Mouse (Mus musculus) neural tube, embryonic 11.5 days (tissue): ENCODE data around the gene Tshz2. TPM values are rescaled to one million over a fixed set of nuclear protein-coding genes. Genes with fewer than 3 reads are reported as not detected.
A peak's percentile ranks its signal among the peaks of the same experiment; 100 is the strongest.

ENCODE experiments used
- ATAC-seq: fragments of 200-750 bp; cut with Nextera tagmentation; 2 replicates; pipeline ENCODE4 v1.8.0; 2017; ENCODE audit warnings: moderate number of reproducible peaks, mild to moderate bottlenecking, moderate TSS enrichment, moderate library complexity; ENCODE audit not compliant: insufficient read depth, low FRiP score, low TSS enrichment
- DNase-seq: peaks from one replicate; pipeline ENCODE4 v3.0.0-alpha.2; 2015; ENCODE audit warnings: low spot score
- H3K27ac ChIP-seq: fragments of 300-500 bp; sonication (generic); 2 replicates; pipeline ENCODE4 v1.5.1; 2014; ENCODE audit warnings: low read depth, mild to moderate bottlenecking, low read length
- H3K27me3 ChIP-seq: fragments of 300-500 bp; sonication (generic); 2 replicates; pipeline ENCODE4 v1.6.1; 2014; ENCODE audit warnings: mild to moderate bottlenecking, low read length, mixed read lengths; ENCODE audit not compliant: control insufficient read depth, insufficient read depth
- H3K36me3 ChIP-seq: fragments of 300-500 bp; sonication (generic); 2 replicates; pipeline ENCODE4 v1.6.1; 2014; ENCODE audit warnings: mild to moderate bottlenecking, low read length, moderate library complexity, mixed read lengths; ENCODE audit not compliant: control insufficient read depth, insufficient read depth
- H3K4me1 ChIP-seq: fragments of 300-500 bp; sonication (generic); 2 replicates; pipeline ENCODE4 v1.6.1; 2014; ENCODE audit warnings: low read length, mixed read lengths; ENCODE audit not compliant: control insufficient read depth, insufficient read depth
- H3K4me2 ChIP-seq: fragments of 300-500 bp; sonication (generic); 2 replicates; pipeline ENCODE4 v1.6.1; 2014; ENCODE audit warnings: low read depth, mild to moderate bottlenecking, moderate library complexity
- H3K4me3 ChIP-seq: fragments of 300-500 bp; sonication (generic); 2 replicates; pipeline ENCODE4 v1.5.1; 2014; ENCODE audit warnings: low read depth, low read length
- H3K9ac ChIP-seq: fragments of 300-500 bp; sonication (generic); 2 replicates; pipeline ENCODE4 v1.6.1; 2014; ENCODE audit warnings: mild to moderate bottlenecking, low read length
- H3K9me3 ChIP-seq: fragments of 300-500 bp; sonication (generic); 2 replicates; pipeline ENCODE4 v1.6.1; 2016; ENCODE audit warnings: low read length; ENCODE audit not compliant: control insufficient read depth
- WGBS: fragments of 180-500 bp; shearing (Covaris S2); extraction: QIAGEN DNeasy Blood & Tissue Kit; methylation state at CpG from one replicate; pipeline ENCODE4 v1.1.7; 2014; 5-methylcytosine and 5-hydroxymethylcytosine counted together
- polyA plus RNA-seq: library from polyadenylated mRNA; unstranded; fragments of >200 nt; fragmentation: Nextera tagmentation; extraction: Ambion mirVana; gene quantifications from 2 replicates; pipeline ENCODE4 v1.2.1, GENCODE M21; 2014

The Tshz2 gene
- polyA plus RNA-seq, 1 experiment from 2014 or later, result 9.1 TPM

DNA sequence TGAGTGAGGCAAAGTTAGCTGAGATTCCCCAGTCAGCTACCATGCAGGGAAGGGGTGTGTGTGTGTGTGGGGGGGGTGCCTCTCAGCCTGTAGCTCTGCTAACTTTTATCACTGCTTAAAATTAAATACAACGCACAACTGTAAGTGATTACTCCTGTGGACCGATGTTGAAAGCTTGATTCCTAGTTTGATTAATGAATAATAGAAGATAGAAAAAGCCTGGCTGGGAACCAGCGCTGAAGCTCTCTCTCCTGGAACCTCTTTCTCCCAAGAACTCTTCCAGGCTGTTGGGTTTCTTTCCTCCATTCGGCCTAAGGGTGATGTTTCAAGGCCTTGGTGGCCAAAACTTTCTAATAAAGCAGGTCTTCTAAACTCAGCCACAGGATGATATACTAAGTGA lies 3.6 kb downstream of the Tshz2 start:
- Histone ChIP-seq H3K4me1 (peaks cover 15% of the 10 kb centered on the region; the same call in 1 of the 2 replicates), H3K4me2 (peak overlapping the region; percentile 14; the same call in 1 of the 2 replicates), H3K27me3 (no peaks in the 10 kb centered on the region), H3K4me3 (no peak overlapping the region), H3K36me3 (no peaks in the 10 kb centered on the region), H3K9ac (no peak overlapping the region), H3K27ac (no peak overlapping the region), H3K9me3 (no peaks in the 10 kb centered on the region)
- 75% methylated on average over 4 of the region's 4 CpGs for WGBS
- ATAC-seq (no peak), DNase-seq (no peak)

- Histone ChIP-seq H3K27me3 (no peaks in the 10 kb centered on the region), H3K4me1 (no peaks in the 10 kb centered on the region), H3K4me2 (no peak overlapping the region), H3K4me3 (no peak overlapping the region), H3K36me3 (no peaks in the 10 kb centered on the region), H3K9me3 (no peaks in the 10 kb centered on the region), H3K9ac (no peak overlapping the region), H3K27ac (no peak overlapping the region)
- WGBS, result 80% methylated on average over 14 of the region's 14 CpGs
- no peak for ATAC-seq
- DNase-seq, result no peak
Observed at GRCm38 (mm10) chr2:169641547-169641946, 8.7 kb downstream of the Tshz2 start.

GRCm38 (mm10) chr2:169642420-169642819 lies 9.6 kb downstream of the Tshz2 start:
- H3K9me3 ChIP-seq, result no peaks in the 10 kb centered on the region
- ATAC-seq, result no peak
- H3K9ac ChIP-seq, result no peak overlapping the region
- no peak overlapping the region for H3K27ac ChIP-seq
- 89% methylated on average over 8 of the region's 8 CpGs for WGBS
- H3K4me2 ChIP-seq, result no peak overlapping the region
- no peaks in the 10 kb centered on the region for H3K4me1 ChIP-seq
- no peak overlapping the region for H3K4me3 ChIP-seq
- DNase-seq, result no peak
- H3K27me3 ChIP-seq, result no peaks in the 10 kb centered on the region
- no peaks in the 10 kb centered on the region for H3K36me3 ChIP-seq

DNA sequence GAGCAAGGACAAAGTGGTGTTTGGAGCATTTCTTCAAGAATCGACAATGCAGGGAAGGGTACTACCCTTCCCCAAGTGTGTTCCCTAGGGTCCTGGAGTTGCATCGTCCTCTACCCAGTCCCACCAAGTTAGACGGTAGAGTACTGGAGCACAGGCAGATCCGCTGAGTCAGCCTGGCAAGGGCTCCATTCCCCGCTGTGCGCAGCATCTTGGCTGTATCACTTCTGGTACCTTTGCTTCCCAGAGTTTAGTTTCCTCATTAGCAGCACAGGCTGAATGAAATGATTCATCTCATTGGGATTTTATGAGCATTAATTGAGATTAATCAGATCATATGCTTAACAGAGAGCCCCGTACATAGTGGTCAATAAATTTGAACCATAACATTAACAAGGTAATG lies 14.3 kb downstream of the Tshz2 start:
- no peaks in the 10 kb centered on the region for H3K9me3 ChIP-seq
- no peak for ATAC-seq
- DNase-seq, result no peak
- H3K27me3 ChIP-seq, result no peaks in the 10 kb centered on the region
- whole genome bisulfite sequencing, result 86% methylated on average over 7 of the region's 7 CpGs
- H3K27ac ChIP-seq, result no peak overlapping the region
- no peaks in the 10 kb centered on the region for H3K36me3 ChIP-seq
- no peak overlapping the region for H3K4me3 ChIP-seq
- H3K9ac ChIP-seq, result no peak overlapping the region
- H3K4me2 ChIP-seq, result no peak overlapping the region
- H3K4me1 ChIP-seq, result no peaks in the 10 kb centered on the region

GRCm38 (mm10) chr2:169649262-169649885 lies 16.6 kb downstream of the Tshz2 start:
- H3K4me3 ChIP-seq, result no peak overlapping the region
- no peaks in the 10 kb centered on the region for H3K4me1 ChIP-seq
- H3K9ac ChIP-seq, result no peak overlapping the region
- no peaks in the 10 kb centered on the region for H3K9me3 ChIP-seq
- DNase-seq, result no peak
- no peak overlapping the region for H3K4me2 ChIP-seq
- H3K27ac ChIP-seq, result no peak overlapping the region
- no peak for ATAC-seq
- 72% methylated on average over 7 of the region's 7 CpGs for WGBS
- no peaks in the 10 kb centered on the region for H3K36me3 ChIP-seq
- no peaks in the 10 kb centered on the region for H3K27me3 ChIP-seq

GRCm38 (mm10) chr2:169653282-169653681 lies 20.5 kb downstream of the Tshz2 start:
- Histone ChIP-seq H3K9ac (no peak overlapping the region), H3K4me3 (no peak overlapping the region), H3K27ac (no peak overlapping the region), H3K9me3 (no peaks in the 10 kb centered on the region), H3K4me2 (no peak overlapping the region), H3K4me1 (no peaks in the 10 kb centered on the region; the same call in 1 of the 2 replicates), H3K36me3 (no peaks in the 10 kb centered on the region), H3K27me3 (no peaks in the 10 kb centered on the region)
- no peak for ATAC-seq
- 85% methylated on average over 1 of the region's 1 CpGs for WGBS
- DNase-seq, result no peak

- H3K4me2 ChIP-seq, result no peak overlapping the region
- DNase-seq (no peak), ATAC-seq (no peak)
- H3K27ac ChIP-seq, result no peak overlapping the region
- no peak overlapping the region for H3K9ac ChIP-seq
- no peaks in the 10 kb centered on the region for H3K27me3 ChIP-seq
- H3K4me3 ChIP-seq, result no peak overlapping the region
- no peaks in the 10 kb centered on the region for H3K9me3 ChIP-seq
- WGBS, result 56% methylated on average over 8 of the region's 8 CpGs
- no peaks in the 10 kb centered on the region for H3K36me3 ChIP-seq
- peaks cover 12% of the 10 kb centered on the region for H3K4me1 ChIP-seq
Observed at GRCm38 (mm10) chr2:169663792-169664191, 31.0 kb downstream of the Tshz2 start.

DNA sequence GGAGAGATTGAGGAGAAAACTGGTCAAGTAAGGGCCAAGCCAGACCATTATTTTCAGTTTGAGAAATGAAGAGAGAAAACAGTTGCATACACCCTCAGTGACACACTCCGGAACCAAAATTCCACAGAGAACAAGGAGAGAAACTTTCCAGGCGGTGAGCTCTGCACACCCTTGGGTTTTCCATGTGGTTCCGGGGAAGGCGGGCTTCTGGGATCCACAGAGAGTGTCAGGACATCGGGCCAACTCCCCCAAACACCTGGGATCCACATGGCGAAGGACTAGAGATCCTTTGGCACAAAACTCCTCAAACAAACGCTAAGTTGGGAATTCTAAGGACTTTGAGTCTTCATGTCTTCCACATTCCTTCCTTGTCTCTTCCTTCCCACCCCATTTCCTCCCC lies 38.5 kb downstream of the Tshz2 start:
- Histone ChIP-seq H3K27ac (no peak overlapping the region), H3K36me3 (no peaks in the 10 kb centered on the region), H3K4me3 (no peak overlapping the region), H3K4me2 (no peak overlapping the region), H3K4me1 (peaks cover 5% of the 10 kb centered on the region), H3K9ac (no peak overlapping the region), H3K27me3 (no peaks in the 10 kb centered on the region), H3K9me3 (no peaks in the 10 kb centered on the region)
- ATAC-seq, result no peak
- DNase-seq, result no peak
- WGBS, result 91% methylated on average over 7 of the region's 7 CpGs

GRCm38 (mm10) chr2:169673786-169674185 lies 41.0 kb downstream of the Tshz2 start:
- Histone ChIP-seq H3K27ac (no peak overlapping the region), H3K4me1 (no peaks in the 10 kb centered on the region; the same call in 1 of the 2 replicates), H3K4me2 (no peak overlapping the region), H3K36me3 (no peaks in the 10 kb centered on the region), H3K4me3 (no peak overlapping the region), H3K9ac (no peak overlapping the region), H3K9me3 (no peaks in the 10 kb centered on the region), H3K27me3 (no peaks in the 10 kb centered on the region)
- 91% methylated on average over 6 of the region's 6 CpGs for WGBS
- ATAC-seq, result no peak
- no peak for DNase-seq
